ENCODE assay signal across 18 mouse cellular contexts in genomic region chr3:102198446-102198845, GRCm38 (mm10). TPM values are rescaled to one million over a fixed set of nuclear protein-coding genes. Genes with fewer than 3 reads are reported as not detected.
A peak's percentile ranks its signal among the peaks of the same experiment; 100 is the strongest.
DNase-seq lines count a peak whose midpoint lies in the region; ATAC-seq lines count a peak whose summit lies in the region.
"Had no signal": no experiment of that assay in that cellular context is flagged by ENCODE, and none has a peak within 500 bp of the region (broad histone marks: within the 10 kb centered on the region; RNA-seq: fewer than 3 reads in every experiment).

No protein-coding gene starts in this region.

- WGBS in heart, embryonic 11.5 days (ENCODE audit: insufficient replicate concordance) = 31% methylated on average over 6 of the region's 6 CpGs
- 37% methylated on average over 6 of the region's 6 CpGs for whole genome bisulfite sequencing in hindbrain, embryonic 10.5 days
- WGBS in hindbrain, embryonic 16.5 days = 59% methylated on average over 6 of the region's 6 CpGs
- 49% methylated on average over 6 of the region's 6 CpGs for WGBS in midbrain, embryonic 11.5 days
- WGBS in midbrain, embryonic 10.5 days = 51% methylated on average over 6 of the region's 6 CpGs

- peaks cover 71% of the 10 kb centered on the region for H3K4me1 ChIP-seq in heart, embryonic 11.5 days (ENCODE audit: control insufficient read depth, insufficient read depth, low read length)
- H3K4me1 ChIP-seq in hindbrain, embryonic 10.5 days (replicated peaks) = peaks cover 88% of the 10 kb centered on the region
- H3K4me1 ChIP-seq in hindbrain, embryonic 16.5 days (ENCODE audit: control insufficient read depth, insufficient read depth, low read depth, low read length) = peaks cover 34% of the 10 kb centered on the region
- H3K4me1 ChIP-seq in midbrain, embryonic 11.5 days (ENCODE audit: control insufficient read depth, insufficient read depth, low read length) = peaks cover 27% of the 10 kb centered on the region
- H3K4me1 ChIP-seq in midbrain, embryonic 10.5 days = peaks cover 83% of the 10 kb centered on the region

- no peak for ATAC-seq in heart, embryonic 11.5 days (replicated peaks; ENCODE audit: insufficient number of reproducible peaks, low FRiP score, low TSS enrichment)
- ATAC-seq in hindbrain, embryonic 16.5 days = no peak
- no peak for ATAC-seq in midbrain, embryonic 11.5 days (ENCODE audit: low FRiP score)
- ATAC-seq: forebrain, embryonic 15.5 days; inflammation-experienced regulatory T-cells, adult 6 months; intestine, postnatal 0 days had no signal

- no peak overlapping the region for H3K9ac ChIP-seq in heart, embryonic 11.5 days (ENCODE audit: low read depth, low read length)
- no peak overlapping the region for H3K9ac ChIP-seq in hindbrain, embryonic 16.5 days (ENCODE audit: low read depth, low read length)
- H3K9ac ChIP-seq in midbrain, embryonic 11.5 days (ENCODE audit: low read length) = no peak overlapping the region
- H3K9ac ChIP-seq: embryonic facial prominence, embryonic 15.5 days; forebrain, embryonic 15.5 days; hindbrain, embryonic 15.5 days had no signal

- H3K36me3 ChIP-seq in heart, embryonic 11.5 days (ENCODE audit: control insufficient read depth, insufficient read depth, low read length) = no peaks in the 10 kb centered on the region; the same call in 1 of the 2 replicates
- no peaks in the 10 kb centered on the region for H3K36me3 ChIP-seq in hindbrain, embryonic 10.5 days
- H3K36me3 ChIP-seq in hindbrain, embryonic 16.5 days (ENCODE audit: control insufficient read depth, insufficient read depth, low read length) = no peaks in the 10 kb centered on the region
- no peaks in the 10 kb centered on the region for H3K36me3 ChIP-seq in midbrain, embryonic 11.5 days (ENCODE audit: control insufficient read depth, insufficient read depth, low read length)
- H3K36me3 ChIP-seq in midbrain, embryonic 10.5 days = no peaks in the 10 kb centered on the region
- H3K36me3 ChIP-seq: forebrain, embryonic 10.5 days; forebrain, embryonic 15.5 days; hindbrain, embryonic 15.5 days had no signal

- no peak for DNase-seq in heart, adult 9 months (ENCODE audit: low spot score in 2 of 2)
- DNase-seq in hindbrain, embryonic 10.5 days (ENCODE audit: low spot score) = no peak
- peak; percentile 75 for DNase-seq in midbrain, embryonic 11.5 days (ENCODE audit: low spot score, missing footprints)
- no peak for DNase-seq in midbrain, embryonic 10.5 days (ENCODE audit: low spot score)
- DNase-seq: adrenal gland, adult 2 months; adrenal gland, postnatal 25 days; cerebellum, adult 2 months; gastrocnemius, postnatal 10 days; heart, adult 2 months had no signal

- no peak overlapping the region for H3K4me3 ChIP-seq in heart, embryonic 11.5 days (ENCODE audit: low read depth, low read length)
- H3K4me3 ChIP-seq in hindbrain, embryonic 10.5 days = no peak overlapping the region
- H3K4me3 ChIP-seq in hindbrain, embryonic 16.5 days (ENCODE audit: low read length) = no peak overlapping the region
- no peak overlapping the region for H3K4me3 ChIP-seq in midbrain, embryonic 11.5 days (ENCODE audit: low read depth, low read length)
- H3K4me3 ChIP-seq in midbrain, embryonic 10.5 days = no peak overlapping the region
- H3K4me3 ChIP-seq: embryonic facial prominence, embryonic 15.5 days; erythroblast, embryonic 14.5 days; forebrain, embryonic 10.5 days; forebrain, embryonic 15.5 days; heart, adult 2 months; hindbrain, embryonic 15.5 days had no signal

- no peaks in the 10 kb centered on the region for H3K9me3 ChIP-seq in heart, embryonic 11.5 days (replicated peaks; ENCODE audit: control insufficient read depth, low read length)
- H3K9me3 ChIP-seq in hindbrain, embryonic 10.5 days = no peaks in the 10 kb centered on the region
- no peaks in the 10 kb centered on the region for H3K9me3 ChIP-seq in hindbrain, embryonic 16.5 days (ENCODE audit: control insufficient read depth, low read length)
- H3K9me3 ChIP-seq in midbrain, embryonic 11.5 days (ENCODE audit: control insufficient read depth, low read length) = no peaks in the 10 kb centered on the region
- no peaks in the 10 kb centered on the region for H3K9me3 ChIP-seq in midbrain, embryonic 10.5 days (replicated peaks)
- H3K9me3 ChIP-seq: embryonic facial prominence, embryonic 15.5 days; forebrain, embryonic 10.5 days; forebrain, embryonic 15.5 days; hindbrain, embryonic 15.5 days had no signal

- no peak overlapping the region for H3K27ac ChIP-seq in heart, embryonic 11.5 days (ENCODE audit: low read depth, low read length)
- peak overlapping the region; percentile 16; the same call in 1 of the 2 replicates for H3K27ac ChIP-seq in hindbrain, embryonic 10.5 days
- no peak overlapping the region for H3K27ac ChIP-seq in hindbrain, embryonic 16.5 days (ENCODE audit: low read depth, low read length)
- no peak overlapping the region for H3K27ac ChIP-seq in midbrain, embryonic 11.5 days (ENCODE audit: low read depth, low read length)
- H3K27ac ChIP-seq in midbrain, embryonic 10.5 days (replicated peaks) = no peak overlapping the region
- H3K27ac ChIP-seq: embryonic facial prominence, embryonic 15.5 days; forebrain, embryonic 10.5 days; forebrain, embryonic 15.5 days; heart, adult 2 months; hindbrain, embryonic 15.5 days had no signal

- peak overlapping the region; percentile 14; the same call in 1 of the 2 replicates for H3K4me2 ChIP-seq in heart, embryonic 11.5 days
- no peak overlapping the region for H3K4me2 ChIP-seq in hindbrain, embryonic 16.5 days (ENCODE audit: low read length)
- no peak overlapping the region for H3K4me2 ChIP-seq in midbrain, embryonic 11.5 days
- H3K4me2 ChIP-seq: embryonic facial prominence, embryonic 15.5 days; forebrain, embryonic 15.5 days; hindbrain, embryonic 15.5 days had no signal

- H3K27me3 ChIP-seq in heart, embryonic 11.5 days (ENCODE audit: control insufficient read depth, insufficient read depth, low read length) = no peaks in the 10 kb centered on the region
- peaks cover 90% of the 10 kb centered on the region for H3K27me3 ChIP-seq in hindbrain, embryonic 10.5 days (ENCODE audit: insufficient read depth, poor library complexity, severe bottlenecking)
- H3K27me3 ChIP-seq in hindbrain, embryonic 16.5 days (replicated peaks; ENCODE audit: control insufficient read depth, insufficient read depth, low read length) = no peaks in the 10 kb centered on the region; the same call in 1 of the 2 replicates
- peaks cover 37% of the 10 kb centered on the region for H3K27me3 ChIP-seq in midbrain, embryonic 11.5 days (ENCODE audit: control insufficient read depth, insufficient read depth, low read length)
- peaks cover 98% of the 10 kb centered on the region for H3K27me3 ChIP-seq in midbrain, embryonic 10.5 days (ENCODE audit: low read depth, poor library complexity, severe bottlenecking)

RNA-seq across cellular contexts. Expression of gene Vangl1, which starts 6.0 kb away (rescaled TPM):
- polyA plus RNA-seq in heart, embryonic 11.5 days (2014; fragmentation: Nextera tagmentation; extraction: Ambion mirVana) = 29.4 and 31.6 TPM in 2 replicates
- polyA plus RNA-seq in hindbrain, embryonic 10.5 days (2016; fragmentation: Nextera tagmentation; extraction: Ambion mirVana) = 13.9 and 14.7 TPM in 2 replicates
- 7.9 and 14.0 TPM in 2 replicates for polyA plus RNA-seq in hindbrain, embryonic 16.5 days (2015; fragmentation: Nextera tagmentation; extraction: Ambion mirVana)
- polyA plus RNA-seq in midbrain, embryonic 11.5 days (2014; fragmentation: Nextera tagmentation; extraction: Ambion mirVana) = 9.3 and 10.2 TPM in 2 replicates
- polyA plus RNA-seq in midbrain, embryonic 10.5 days (2016; fragmentation: Nextera tagmentation; extraction: Ambion mirVana) = 11.0 and 13.1 TPM in 2 replicates
